In genomic region chr2:163866061-163866460, GRCm38 (mm10) we compare ENCODE assay signal across 27 mouse cellular contexts. TPM values are rescaled to one million over a fixed set of nuclear protein-coding genes. Genes with fewer than 3 reads are reported as not detected.
"Had no signal": no experiment of that assay in that cellular context is flagged by ENCODE, and none has a peak within 500 bp of the region (broad histone marks: within the 10 kb centered on the region; RNA-seq: fewer than 3 reads in every experiment).

No protein-coding gene starts in this region.

- H3K4me1 ChIP-seq: lung, embryonic 15.5 days had no signal

- H3K27me3 ChIP-seq: midbrain, embryonic 12.5 days; neural tube, embryonic 13.5 days; neural tube, embryonic 15.5 days had no signal

- H3K36me3 ChIP-seq: lung, embryonic 15.5 days; midbrain, embryonic 10.5 days; midbrain, embryonic 12.5 days had no signal

- ATAC-seq: lung, postnatal 0 days; midbrain, embryonic 16.5 days had no signal

- H3K4me2 ChIP-seq: lung, embryonic 15.5 days; midbrain, embryonic 12.5 days; neural tube, embryonic 13.5 days; neural tube, embryonic 15.5 days had no signal

- H3K4me3 ChIP-seq: lung, embryonic 15.5 days; midbrain, embryonic 10.5 days; midbrain, embryonic 12.5 days; myocyte; neural tube, embryonic 13.5 days; neural tube, embryonic 15.5 days had no signal

- H3K9ac ChIP-seq: lung, embryonic 15.5 days; midbrain, embryonic 12.5 days; neural tube, embryonic 13.5 days; neural tube, embryonic 15.5 days had no signal

- H3K27ac ChIP-seq: lung, embryonic 15.5 days; midbrain, embryonic 10.5 days; midbrain, embryonic 12.5 days; neural tube, embryonic 13.5 days; neural tube, embryonic 15.5 days had no signal

- DNase-seq: lung, adult 2 months; lung, postnatal 14 days; lung, postnatal 4 days; midbrain, embryonic 14.5 days; retina, postnatal 1 day; right cerebral cortex, adult 18-20 months; right cerebral cortex, postnatal 25 days; right cerebral cortex, postnatal 4 days; spleen, adult 18-20 months; thymus, adult 18-20 months; thymus, postnatal 14 days; thymus, postnatal 36 days had no signal

- H3K9me3 ChIP-seq: lung, embryonic 15.5 days; midbrain, embryonic 10.5 days; midbrain, embryonic 12.5 days; neural tube, embryonic 13.5 days; neural tube, embryonic 15.5 days had no signal

RNA-seq across cellular contexts. Expression of gene Kcnk15, which starts 12.6 kb away (rescaled TPM):
- total RNA-seq: megakaryocyte, adult 5-6 weeks; megakaryocyte-erythroid progenitor cell, adult 5-6 weeks had no signal
- polyA plus RNA-seq: lung, adult 2 months; lung, embryonic 15.5 days; lung, postnatal 0 days; midbrain, embryonic 10.5 days; midbrain, embryonic 12.5 days; midbrain, embryonic 14.5 days; myocyte; neural tube, embryonic 11.5 days; neural tube, embryonic 13.5 days; neural tube, embryonic 15.5 days; small intestine, adult 2 months; stomach, embryonic 14.5 days; stomach, embryonic 16.5 days; thymus, postnatal 0 days had no signal

RNA-seq across cellular contexts. Expression of gene Ccn5, which starts 45.4 kb away (rescaled TPM):
- total RNA-seq: megakaryocyte-erythroid progenitor cell, adult 5-6 weeks had no signal
- polyA plus RNA-seq: small intestine, adult 2 months had no signal

RNA-seq across cellular contexts. Expression of gene Rims4, which starts 52.4 kb away (rescaled TPM):
- total RNA-seq: megakaryocyte, adult 5-6 weeks; megakaryocyte-erythroid progenitor cell, adult 5-6 weeks had no signal
- polyA plus RNA-seq: myocyte; thymus, postnatal 0 days had no signal
